Mouse (Mus musculus) embryo, embryonic 11 days (tissue): ENCODE results near the gene Mok.

Experiments
- DNase-seq: peaks from one replicate; pipeline ENCODE4 v3.0.0-alpha.2; 2015

The Mok gene

GRCm38 (mm10) chr12:110764531-110764930, 76.2 kb downstream of the Mok start:
- DNase-seq: no peak

GRCm38 (mm10) chr12:110762321-110762720, 78.4 kb downstream of the Mok start:
- no peak for DNase-seq

GRCm38 (mm10) chr12:110758932-110759331, 81.8 kb downstream of the Mok start:
- no peak for DNase-seq
